Mouse (Mus musculus) kidney, adult 2 months (tissue): ENCODE results near the gene Hcar1.

Source experiments
- CTCF ChIP-seq: fragments of 200-500 bp; conservative IDR thresholded peaks from 2 replicates; pipeline ENCODE4 v1.5.1; 2011; ENCODE audit warnings: low read depth, mild to moderate bottlenecking, control low read depth, low read length, moderate library complexity, mixed read lengths; ENCODE audit not compliant: insufficient read depth, insufficient read length
- POLR2A ChIP-seq: fragments of 200-500 bp; IDR thresholded peaks from one replicate; pipeline ENCODE4 v1.6.1; 2011; ENCODE audit warnings: low read depth, low read length, control low read depth

DNA sequence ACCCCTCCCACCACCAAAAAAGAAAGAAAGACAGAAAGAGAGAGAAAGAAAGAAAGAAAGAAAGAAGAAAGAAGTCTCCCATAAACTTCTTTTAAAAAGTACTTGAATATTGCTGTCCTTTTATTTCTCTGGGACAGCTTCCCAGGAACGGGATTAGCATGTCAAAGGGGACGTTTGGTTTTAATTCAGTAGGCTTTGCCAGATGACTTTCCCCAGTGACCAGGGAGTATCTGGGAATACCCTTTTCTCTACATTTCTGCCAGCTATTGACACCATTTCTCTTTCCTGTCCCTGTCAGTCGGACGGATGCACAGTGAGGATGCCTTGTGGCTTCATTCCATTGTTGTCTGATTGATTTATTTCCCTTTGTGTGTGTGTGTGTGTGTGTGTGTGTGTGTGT lies 36.0 kb downstream of the Hcar1 start:
- TF ChIP-seq CTCF, result no peak
- no peak for TF ChIP-seq POLR2A
